Mouse (Mus musculus) liver, postnatal 0 days (tissue): ENCODE measurements around the gene Sf3a2.

ENCODE experiments used
- CTCF ChIP-seq: sonication (generic); IDR thresholded peaks from 2 replicates; pipeline ENCODE4 v1.5.1; 2016; ENCODE audit warnings: antibody characterized with exemption, low read depth
- EP300 ChIP-seq: IDR thresholded peaks from 2 replicates; pipeline ENCODE4 v1.6.1; 2016; ENCODE audit warnings: antibody characterized with exemption, low read depth, mild to moderate bottlenecking

DNA sequence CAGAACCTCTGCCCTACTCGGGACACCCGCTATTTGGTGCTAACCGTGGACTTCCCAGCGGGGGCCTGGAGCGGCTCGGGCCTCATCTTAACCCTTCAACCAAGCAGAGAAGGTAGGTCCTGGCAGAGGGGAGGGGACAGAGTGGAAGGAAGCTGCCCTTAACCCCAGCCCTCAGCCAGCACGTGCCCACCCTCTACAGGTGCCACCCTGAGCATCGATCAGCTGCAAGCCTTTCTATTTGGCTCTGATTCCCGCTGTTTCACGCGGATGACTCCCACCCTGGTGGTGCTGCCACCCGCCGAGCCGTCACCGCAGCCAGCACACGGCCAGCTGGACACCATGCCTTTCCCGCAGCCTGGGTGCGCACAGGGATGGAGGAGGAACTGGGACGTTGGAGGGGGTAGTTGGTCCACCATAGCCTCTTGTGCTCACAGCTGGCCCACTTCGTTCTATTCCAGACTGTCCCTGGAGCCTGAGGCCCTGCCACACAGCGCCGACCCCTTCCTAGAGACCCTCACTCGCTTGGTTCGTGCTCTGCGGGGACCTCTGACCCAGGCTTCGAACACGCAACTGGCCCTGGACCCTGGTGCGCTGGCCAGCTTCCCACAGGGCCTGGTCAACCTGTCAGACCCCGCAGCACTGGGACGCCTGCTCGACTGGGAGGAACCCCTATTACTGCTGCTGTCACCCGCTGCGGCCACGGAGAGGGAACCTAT is 8.5 kb downstream of the Sf3a2 start:
- TF ChIP-seq CTCF = no peak
- TF ChIP-seq EP300 = no peak
